Mouse (Mus musculus) liver, embryonic 14.5 days (tissue): ENCODE data around the gene Mmel1.

Source experiments
- CTCF ChIP-seq: IDR thresholded peaks from 2 replicates; pipeline ENCODE4 v1.5.1; 2016; ENCODE audit warnings: antibody characterized with exemption, low read depth, control low read depth
- EP300 ChIP-seq: IDR thresholded peaks from 2 replicates; pipeline ENCODE4 v1.6.1; 2016; ENCODE audit warnings: antibody characterized with exemption, low read depth

- no peak for TF ChIP-seq CTCF
- TF ChIP-seq EP300 = no peak
Observed at GRCm38 (mm10) chr4:154943323-154944039, 74.1 kb downstream of the Mmel1 start.
